Mouse (Mus musculus) lung, adult 2 months (tissue): ENCODE measurements around the gene Eya2.

Experiments used
- CTCF ChIP-seq: fragments of 200-500 bp; IDR thresholded peaks from 2 replicates; pipeline ENCODE4 v1.5.1; 2011; ENCODE audit warnings: mild to moderate bottlenecking, low read length, control low read depth; ENCODE audit not compliant: insufficient read depth
- POLR2A ChIP-seq: fragments of 200-500 bp; IDR thresholded peaks from 2 replicates; pipeline ENCODE4 v1.6.1; 2011; ENCODE audit warnings: low read depth, mild to moderate bottlenecking, control low read depth, low read length, borderline replicate concordance; ENCODE audit errors: extremely low read depth

GRCm38 (mm10) chr2:165732552-165733238, 137.9 kb downstream of the Eya2 start:
- TF ChIP-seq POLR2A (no peak), CTCF (no peak)
